Mouse (Mus musculus) lung, adult 2 months (tissue): ENCODE data around the gene Slit3. TPM values are rescaled to one million over a fixed set of nuclear protein-coding genes. Genes with fewer than 3 reads are reported as not detected.

Experiments used
- DNase-seq: peaks from one replicate; pipeline ENCODE4 v3.0.0; 2022
- H3K4me1 ChIP-seq: fragments of 200-500 bp; 2 replicates; pipeline ENCODE4 v1.6.1; 2011; ENCODE audit warnings: low read length; ENCODE audit not compliant: control insufficient read depth, insufficient read depth
- H3K4me3 ChIP-seq: fragments of 200-500 bp; replicated peaks from 2 replicates; pipeline ENCODE3; 2011; ENCODE audit warnings: low read depth, mild to moderate bottlenecking, control low read depth, low read length; ENCODE audit errors: extremely low read depth
- CTCF ChIP-seq: fragments of 200-500 bp; IDR thresholded peaks from 2 replicates; pipeline ENCODE4 v1.5.1; 2011; ENCODE audit warnings: mild to moderate bottlenecking, low read length, control low read depth; ENCODE audit not compliant: insufficient read depth
- POLR2A ChIP-seq: fragments of 200-500 bp; IDR thresholded peaks from 2 replicates; pipeline ENCODE4 v1.6.1; 2011; ENCODE audit warnings: low read depth, mild to moderate bottlenecking, control low read depth, low read length, borderline replicate concordance; ENCODE audit errors: extremely low read depth
- WGBS: fragments of 180-500 bp; shearing (Covaris S2); methylation state at CpG from one replicate; pipeline ENCODE4 v1.1.7; 2018; 5-methylcytosine and 5-hydroxymethylcytosine counted together
- polyA plus RNA-seq: library from polyadenylated mRNA; depleted of rRNA; stranded (reverse); fragments of >200 nt; gene quantifications from 2 replicates; pipeline ENCODE4 v1.2.3, GENCODE M21; 2012

Gene Slit3
- polyA plus RNA-seq, 1 experiment, result 69.7 TPM

GRCm38 (mm10) chr11:35261562-35262087 lies 140.6 kb downstream of the Slit3 start:
- 86% methylated on average over 10 of the region's 10 CpGs for WGBS
- no peak for DNase-seq
- H3K4me1 ChIP-seq, result no peaks in the 10 kb centered on the region
- TF ChIP-seq POLR2A (no peak), CTCF (no peak)
- no peak overlapping the region for H3K4me3 ChIP-seq

DNA sequence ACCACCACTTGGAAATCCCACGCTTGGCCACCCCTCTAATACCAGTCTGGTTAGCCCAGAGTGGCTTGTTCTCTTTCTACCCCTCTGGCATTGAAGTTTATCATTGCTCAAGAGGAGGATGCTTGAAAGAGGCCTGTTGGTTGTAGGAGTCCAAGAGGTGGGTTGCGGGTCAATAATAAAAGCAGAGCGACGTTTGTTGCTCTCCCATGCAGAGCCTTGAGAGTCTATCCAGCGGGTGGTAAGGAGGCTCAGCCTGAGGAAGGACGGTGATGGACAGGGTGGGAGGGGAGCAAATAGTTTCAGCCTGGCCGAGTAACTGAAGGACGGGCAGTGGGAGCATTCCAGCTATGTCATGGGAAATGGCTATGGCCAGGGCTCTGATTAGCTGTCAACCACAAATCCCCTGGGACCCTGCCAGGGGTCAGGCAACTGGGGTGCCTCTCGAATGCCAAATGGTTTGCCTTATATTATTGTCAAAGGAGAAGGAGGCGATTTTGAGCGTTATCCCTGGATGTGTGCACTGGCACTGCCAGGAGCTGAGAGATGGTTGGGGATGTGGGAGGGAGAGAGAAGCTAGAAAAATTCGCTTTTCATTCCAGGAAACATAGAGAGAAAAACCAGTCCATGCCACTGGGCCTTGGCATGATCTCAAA lies 141.4 kb downstream of the Slit3 start:
- no peak overlapping the region for H3K4me3 ChIP-seq
- DNase-seq, result no peak
- WGBS, result 69% methylated on average over 12 of the region's 12 CpGs
- TF ChIP-seq POLR2A (no peak), CTCF (no peak)
- no peaks in the 10 kb centered on the region for H3K4me1 ChIP-seq

DNA sequence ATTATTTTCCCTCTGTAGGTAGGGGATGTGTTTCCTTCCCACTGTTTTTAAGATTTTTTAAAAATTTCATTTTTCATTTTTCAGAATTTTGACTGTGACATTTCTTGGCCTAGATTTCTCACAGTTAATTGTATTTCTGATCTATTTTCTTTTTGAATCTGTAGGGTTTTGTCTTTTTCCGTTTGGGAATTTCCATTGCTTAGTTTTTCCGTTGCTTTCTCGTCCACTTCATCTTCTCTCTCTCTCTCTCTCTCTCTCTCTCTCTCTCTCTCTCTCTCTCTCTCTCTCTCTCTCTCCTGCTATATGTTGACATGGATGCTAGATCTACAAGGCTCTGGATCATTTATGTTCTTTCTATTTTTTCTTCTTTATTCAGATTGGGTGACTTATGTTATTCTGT lies 143.7 kb downstream of the Slit3 start:
- WGBS, result 77% methylated on average over 3 of the region's 3 CpGs
- Histone ChIP-seq H3K4me3 (no peak overlapping the region), H3K4me1 (no peaks in the 10 kb centered on the region)
- TF ChIP-seq CTCF (no peak), POLR2A (no peak)
- DNase-seq, result no peak

DNA sequence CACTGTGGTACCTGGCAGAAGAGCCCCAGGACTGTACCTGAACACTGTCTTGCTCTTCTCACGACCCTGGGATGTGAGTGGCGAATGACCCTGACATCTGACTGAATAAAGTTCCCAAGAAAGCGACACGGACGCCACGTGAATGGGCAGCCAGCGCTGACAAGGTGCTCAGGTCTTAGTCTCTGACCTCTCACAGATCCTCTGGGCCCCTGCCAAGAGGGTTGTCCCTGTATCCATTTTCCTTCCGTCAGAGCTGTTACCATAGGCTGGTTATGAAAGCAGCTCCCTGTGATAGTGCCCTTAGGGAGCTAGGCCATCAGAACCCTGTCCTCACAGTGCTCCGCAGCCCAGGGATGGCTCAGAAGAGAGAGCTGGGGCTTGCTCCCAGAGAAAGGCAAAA lies 149.4 kb downstream of the Slit3 start:
- WGBS, result 84% methylated on average over 9 of the region's 9 CpGs
- TF ChIP-seq POLR2A (no peak), CTCF (no peak)
- Histone ChIP-seq H3K4me3 (no peak overlapping the region), H3K4me1 (no peaks in the 10 kb centered on the region)
- DNase-seq, result no peak

- TF ChIP-seq CTCF (no peak), POLR2A (no peak)
- 39% methylated on average over 10 of the region's 10 CpGs for WGBS
- DNase-seq, result no peak
These were observed 152.4 kb downstream of the Slit3 start for GRCm38 (mm10) chr11:35273416-35273815.

GRCm38 (mm10) chr11:35274036-35274435 lies 153.0 kb downstream of the Slit3 start:
- 74% methylated on average over 3 of the region's 3 CpGs for WGBS
- DNase-seq, result no peak
- TF ChIP-seq CTCF (no peak), POLR2A (no peak)
- Histone ChIP-seq H3K4me3 (no peak overlapping the region), H3K4me1 (no peaks in the 10 kb centered on the region)

More at GRCm38 (mm10) chr11:35273416-35273815, 152.4 kb downstream of the Slit3 start:
- Histone ChIP-seq H3K4me3 (no peak overlapping the region), H3K4me1 (no peaks in the 10 kb centered on the region)

- no peak for DNase-seq
- Histone ChIP-seq H3K4me3 (no peak overlapping the region), H3K4me1 (no peaks in the 10 kb centered on the region)
- TF ChIP-seq POLR2A (no peak), CTCF (no peak)
- WGBS, result 82% methylated on average over 7 of the region's 7 CpGs
These were observed 154.3 kb downstream of the Slit3 start for GRCm38 (mm10) chr11:35275300-35275699.

- H3K4me3 ChIP-seq, result no peak overlapping the region
- H3K4me1 ChIP-seq, result no peaks in the 10 kb centered on the region
- DNase-seq, result no peak
- TF ChIP-seq CTCF (no peak), POLR2A (no peak)
- WGBS, result 78% methylated on average over 11 of the region's 11 CpGs
These were observed 155.0 kb downstream of the Slit3 start for GRCm38 (mm10) chr11:35276001-35276400.

GRCm38 (mm10) chr11:35278128-35278769 lies 157.2 kb downstream of the Slit3 start:
- H3K4me3 ChIP-seq, result no peak overlapping the region
- WGBS, result 56% methylated on average over 16 of the region's 16 CpGs
- TF ChIP-seq POLR2A (no peak), CTCF (no peak)
- no peaks in the 10 kb centered on the region for H3K4me1 ChIP-seq
- no peak for DNase-seq

- H3K4me3 ChIP-seq, result no peak overlapping the region
- no peak for DNase-seq
- H3K4me1 ChIP-seq, result no peaks in the 10 kb centered on the region
- TF ChIP-seq POLR2A, result no peak
- 54% methylated on average over 6 of the region's 6 CpGs for WGBS
These were observed 159.8 kb downstream of the Slit3 start for GRCm38 (mm10) chr11:35280826-35281225.
